Mouse (Mus musculus) layer of hippocampus, adult 2 months (tissue): ENCODE measurements around the gene E330017A01Rik. TPM values are rescaled to one million over a fixed set of nuclear protein-coding genes. Genes with fewer than 3 reads are reported as not detected.

Experiments
- DNase-seq, 2 experiments: peaks; one replicate each; pipeline ENCODE4 v3.0.0; 2022; ENCODE audit warnings: low spot score in 2 of 2
- H3K27ac ChIP-seq: fragments of 200-600 bp; 2 replicates; pipeline ENCODE4 v1.8.1; 2022
- H3K4me3 ChIP-seq: fragments of 200-600 bp; 2 replicates; pipeline ENCODE4 v1.8.1; 2022; ENCODE audit warnings: mild to moderate bottlenecking
- CTCF ChIP-seq: fragments of 200-600 bp; conservative IDR thresholded peaks from 2 replicates; pipeline ENCODE4 v1.8.1; 2022; ENCODE audit warnings: antibody characterized with exemption, mild to moderate bottlenecking, moderate library complexity
- total RNA-seq, 2 experiments: library from RNA; stranded (reverse); gene quantifications; 2 replicates each; pipeline ENCODE4 v1.2.3; 2021

Gene E330017A01Rik
- total RNA-seq, 2 experiments from 2014 or later: not detected

DNA sequence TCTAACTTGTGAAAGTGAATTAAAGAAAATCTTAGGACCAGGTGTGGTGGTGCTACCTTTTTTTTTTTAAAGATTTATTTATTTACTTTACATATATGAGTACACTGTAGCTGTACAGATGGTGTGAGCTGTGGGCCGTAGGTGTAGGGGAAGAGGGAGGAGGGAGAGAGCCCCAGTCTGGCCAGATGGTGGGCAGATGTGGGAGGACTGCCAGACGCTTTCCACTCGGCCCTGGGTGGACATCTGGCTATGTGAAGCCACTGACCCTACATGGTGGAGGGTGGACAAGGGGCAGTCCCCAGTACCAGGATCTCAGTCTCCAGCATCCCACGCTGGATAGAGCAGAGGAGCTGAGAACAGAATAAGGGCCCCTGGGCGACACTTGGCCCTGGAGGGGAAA is 31.4 kb downstream of the E330017A01Rik start:
- Histone ChIP-seq H3K27ac (no peak overlapping the region), H3K4me3 (no peak overlapping the region)
- no peak for DNase-seq
- no peak for TF ChIP-seq CTCF

DNA sequence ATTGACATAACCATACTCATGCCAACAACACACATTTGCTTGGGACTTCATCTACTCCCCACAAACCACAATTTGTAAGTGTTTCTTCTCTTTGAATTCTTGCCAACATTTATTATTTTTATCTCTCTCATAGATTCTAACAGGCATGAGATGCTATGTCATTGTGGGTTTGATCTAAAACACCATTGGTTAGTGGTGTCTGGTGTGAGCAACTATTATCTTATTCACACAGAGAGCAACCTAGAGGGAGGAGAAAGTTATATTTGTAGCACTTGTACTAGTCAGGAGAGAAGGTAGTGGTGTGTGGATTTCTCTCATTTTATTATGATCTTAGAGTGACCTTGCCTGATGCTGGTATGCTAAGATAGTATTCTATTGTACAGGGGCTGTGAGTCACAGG is 33.9 kb downstream of the E330017A01Rik start:
- Histone ChIP-seq H3K4me3 (no peak overlapping the region), H3K27ac (no peak overlapping the region)
- DNase-seq: no peak
- no peak for TF ChIP-seq CTCF

DNA sequence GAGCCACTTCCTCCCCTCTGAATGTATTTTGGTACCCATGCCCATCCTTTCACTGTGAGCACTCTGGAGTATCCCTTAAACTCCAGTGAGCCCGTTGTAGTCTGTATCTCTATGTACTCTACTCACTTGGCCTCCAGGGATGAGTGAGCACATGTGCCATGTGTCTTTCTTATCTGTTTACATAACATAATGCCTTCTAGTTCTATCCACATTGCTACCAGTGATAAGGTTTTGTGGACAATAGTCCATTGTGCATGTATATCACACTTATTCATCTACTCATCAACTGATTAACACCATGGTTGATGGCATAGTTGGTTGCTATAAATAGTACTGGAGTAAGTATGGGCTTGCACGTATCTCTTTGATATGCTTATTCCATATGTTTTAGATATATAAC is 34.7 kb downstream of the E330017A01Rik start:
- no peak for DNase-seq
- Histone ChIP-seq H3K4me3 (no peak overlapping the region), H3K27ac (no peak overlapping the region)
- TF ChIP-seq CTCF: no peak

DNA sequence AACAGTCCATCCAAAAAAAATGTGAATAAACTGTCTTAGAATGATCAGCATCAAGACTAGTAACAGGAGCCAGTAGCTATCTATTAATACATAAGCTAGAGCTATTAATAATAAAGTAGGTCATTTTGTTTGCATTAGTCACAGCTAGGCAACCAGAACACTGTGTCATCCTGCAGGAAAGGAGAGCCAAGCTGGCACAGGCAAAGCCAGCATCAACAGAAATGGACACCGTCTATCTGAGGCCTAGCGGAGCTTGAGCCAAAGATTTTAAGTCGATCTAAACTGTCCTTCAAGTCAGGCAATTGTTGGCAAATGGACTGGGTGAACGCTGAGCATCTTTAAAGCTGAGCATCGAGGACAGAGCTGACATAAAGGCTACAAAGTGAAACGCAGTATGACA is 37.7 kb downstream of the E330017A01Rik start:
- H3K4me3 ChIP-seq: no peak overlapping the region
- no peak for DNase-seq
- no peak for TF ChIP-seq CTCF
- H3K27ac ChIP-seq: no peak overlapping the region

DNA sequence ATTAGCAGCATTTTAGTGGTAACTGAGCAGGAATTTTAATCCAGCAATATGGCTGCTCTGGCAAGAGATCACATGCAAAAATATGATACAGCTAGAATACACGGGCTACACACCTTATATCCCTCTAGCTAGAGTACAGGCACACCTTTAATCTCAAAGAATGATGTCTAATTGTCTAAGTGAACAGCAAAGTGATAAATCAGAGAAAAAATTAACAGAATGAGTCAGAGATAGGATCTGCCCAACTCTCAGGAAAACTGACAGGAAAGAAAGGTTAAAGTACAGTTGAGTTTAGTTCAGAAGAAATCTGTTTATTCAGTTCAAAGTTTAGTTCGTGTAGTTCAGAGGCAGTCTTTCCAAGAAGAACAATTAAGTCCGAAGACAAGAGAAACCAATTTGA is 47.2 kb downstream of the E330017A01Rik start:
- H3K27ac ChIP-seq: no peak overlapping the region
- H3K4me3 ChIP-seq: no peak overlapping the region
- DNase-seq: no peak
- TF ChIP-seq CTCF: no peak

DNA sequence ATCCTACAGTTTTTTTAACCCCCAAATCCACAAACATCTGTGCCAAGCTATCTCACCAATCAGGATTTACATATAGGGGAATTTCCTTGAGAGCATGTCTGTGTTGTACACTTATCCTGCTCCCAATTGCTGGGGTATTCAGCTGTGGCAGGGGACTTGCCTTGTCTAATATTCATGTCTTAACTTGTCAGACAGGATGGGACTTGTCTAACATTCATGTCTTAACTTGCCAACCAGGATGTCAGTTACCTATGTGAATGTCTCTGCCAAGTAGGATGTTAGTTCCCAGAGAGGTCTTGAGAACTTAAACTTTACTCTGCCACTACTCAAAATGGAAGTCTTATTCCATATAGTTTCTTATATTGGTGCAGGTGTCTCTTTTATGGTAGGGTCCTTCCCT is 49.1 kb downstream of the E330017A01Rik start:
- no peak overlapping the region for H3K27ac ChIP-seq
- no peak for DNase-seq
- H3K4me3 ChIP-seq: no peak overlapping the region
- no peak for TF ChIP-seq CTCF

Other genes starting within 250 kb of the E330017A01Rik start
- 10 to 100 TPM; 10.7 to 11.1 TPM for gene Dcbld2, start 230.3 kb downstream of the E330017A01Rik start, total RNA-seq
- gene St3gal6, start 114.5 kb downstream of the E330017A01Rik start, total RNA-seq: 10 to 100 TPM; 13.0 to 17.4 TPM
- not detected for gene Gm813, start 21.8 kb downstream of the E330017A01Rik start, total RNA-seq
- 10 to 100 TPM; 48.8 to 58.6 TPM for gene Cpox, start 31.6 kb upstream of the E330017A01Rik start, total RNA-seq
- gene Gpr15, start 80.3 kb upstream of the E330017A01Rik start, total RNA-seq: not detected
- gene Cldnd1, start 89.2 kb upstream of the E330017A01Rik start, total RNA-seq: 10 to 100 TPM; 86.0 to 92.5 TPM
- gene Olfr172, start 124.4 kb upstream of the E330017A01Rik start, total RNA-seq: not detected
- gene Olfr173, start 161.5 kb upstream of the E330017A01Rik start, total RNA-seq: not detected
- not detected for gene Olfr175-ps1, start 188.0 kb upstream of the E330017A01Rik start, total RNA-seq
- not detected for gene Olfr177, start 236.0 kb upstream of the E330017A01Rik start, total RNA-seq